Mouse (Mus musculus) neural tube, embryonic 11.5 days (tissue): Measurements from ENCODE around the gene Trim15. TPM values are rescaled to one million over a fixed set of nuclear protein-coding genes. Genes with fewer than 3 reads are reported as not detected.

Experiments
- ATAC-seq: fragments of 200-750 bp; cut with Nextera tagmentation; 2 replicates; pipeline ENCODE4 v1.8.0; 2017; ENCODE audit warnings: moderate number of reproducible peaks, mild to moderate bottlenecking, moderate TSS enrichment, moderate library complexity; ENCODE audit not compliant: insufficient read depth, low FRiP score, low TSS enrichment
- DNase-seq: peaks from one replicate; pipeline ENCODE4 v3.0.0-alpha.2; 2015; ENCODE audit warnings: low spot score
- H3K27ac ChIP-seq: fragments of 300-500 bp; sonication (generic); 2 replicates; pipeline ENCODE4 v1.5.1; 2014; ENCODE audit warnings: low read depth, mild to moderate bottlenecking, low read length
- H3K27me3 ChIP-seq: fragments of 300-500 bp; sonication (generic); 2 replicates; pipeline ENCODE4 v1.6.1; 2014; ENCODE audit warnings: mild to moderate bottlenecking, low read length, mixed read lengths; ENCODE audit not compliant: control insufficient read depth, insufficient read depth
- H3K36me3 ChIP-seq: fragments of 300-500 bp; sonication (generic); 2 replicates; pipeline ENCODE4 v1.6.1; 2014; ENCODE audit warnings: mild to moderate bottlenecking, low read length, moderate library complexity, mixed read lengths; ENCODE audit not compliant: control insufficient read depth, insufficient read depth
- H3K4me1 ChIP-seq: fragments of 300-500 bp; sonication (generic); 2 replicates; pipeline ENCODE4 v1.6.1; 2014; ENCODE audit warnings: low read length, mixed read lengths; ENCODE audit not compliant: control insufficient read depth, insufficient read depth
- H3K4me2 ChIP-seq: fragments of 300-500 bp; sonication (generic); 2 replicates; pipeline ENCODE4 v1.6.1; 2014; ENCODE audit warnings: low read depth, mild to moderate bottlenecking, moderate library complexity
- H3K4me3 ChIP-seq: fragments of 300-500 bp; sonication (generic); 2 replicates; pipeline ENCODE4 v1.5.1; 2014; ENCODE audit warnings: low read depth, low read length
- H3K9ac ChIP-seq: fragments of 300-500 bp; sonication (generic); 2 replicates; pipeline ENCODE4 v1.6.1; 2014; ENCODE audit warnings: mild to moderate bottlenecking, low read length
- H3K9me3 ChIP-seq: fragments of 300-500 bp; sonication (generic); 2 replicates; pipeline ENCODE4 v1.6.1; 2016; ENCODE audit warnings: low read length; ENCODE audit not compliant: control insufficient read depth
- WGBS: fragments of 180-500 bp; shearing (Covaris S2); extraction: QIAGEN DNeasy Blood & Tissue Kit; methylation state at CpG from one replicate; pipeline ENCODE4 v1.1.7; 2014; 5-methylcytosine and 5-hydroxymethylcytosine counted together
- polyA plus RNA-seq: library from polyadenylated mRNA; unstranded; fragments of >200 nt; fragmentation: Nextera tagmentation; extraction: Ambion mirVana; gene quantifications from 2 replicates; pipeline ENCODE4 v1.2.1, GENCODE M21; 2014

Gene Trim15
- polyA plus RNA-seq, 1 experiment from 2014 or later, result 0.42 TPM

DNA sequence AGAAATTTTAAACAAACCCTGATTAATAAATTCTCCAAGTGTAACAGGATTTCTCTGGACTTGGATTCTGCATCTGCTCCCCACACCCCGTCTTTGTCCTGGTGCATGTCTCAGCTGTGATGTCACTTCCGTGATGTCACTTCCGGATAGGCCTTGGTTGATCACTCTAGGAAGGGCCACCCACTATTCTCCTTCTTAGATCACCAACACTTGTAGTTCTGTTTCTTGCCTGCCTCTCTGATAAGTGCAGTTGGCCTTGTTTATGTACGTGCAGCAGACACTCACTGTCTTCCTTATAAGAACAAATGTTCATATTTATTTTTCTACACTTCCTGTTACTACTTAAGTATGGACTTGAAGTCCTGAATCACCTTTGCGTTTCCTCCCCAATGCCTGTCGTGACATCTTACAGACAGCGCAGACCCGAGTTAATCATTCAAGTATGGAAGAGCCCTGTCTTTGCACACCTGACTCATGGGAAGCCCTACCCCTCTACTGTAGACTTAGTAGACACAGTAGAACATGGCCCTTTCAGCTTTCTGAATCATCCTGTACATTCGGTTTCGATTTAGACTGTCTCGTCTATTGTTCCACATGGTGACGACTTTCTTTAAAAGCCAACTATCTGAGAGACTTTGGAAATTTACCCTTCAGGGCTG, 18.3 kb upstream of the Trim15 start:
- DNase-seq (no peak), ATAC-seq (no peak)
- WGBS, result 96% methylated on average over 12 of the region's 12 CpGs
- Histone ChIP-seq H3K4me2 (no peak overlapping the region), H3K4me1 (no peaks in the 10 kb centered on the region), H3K36me3 (no peaks in the 10 kb centered on the region), H3K9ac (no peak overlapping the region), H3K4me3 (no peak overlapping the region), H3K27me3 (no peaks in the 10 kb centered on the region), H3K9me3 (no peaks in the 10 kb centered on the region), H3K27ac (no peak overlapping the region)

DNA sequence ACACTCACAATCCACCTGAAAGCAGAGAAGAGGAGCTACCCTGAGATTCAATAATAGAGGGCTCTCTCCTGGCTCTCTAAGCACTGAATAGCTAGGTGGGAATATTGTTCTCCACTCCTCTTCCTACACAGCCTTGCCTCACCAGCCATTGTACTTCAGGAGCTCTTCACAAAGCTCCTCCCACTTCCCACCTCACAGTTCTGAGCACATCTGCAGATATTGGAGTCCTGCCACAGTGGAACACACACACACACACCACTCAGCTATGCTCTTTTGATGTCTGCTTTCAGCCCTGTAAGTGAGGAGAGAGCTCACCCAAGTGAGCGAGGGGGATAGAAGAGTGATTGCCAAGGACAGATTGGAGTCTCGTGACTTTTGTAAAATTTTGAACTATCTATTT, 16.3 kb upstream of the Trim15 start:
- H3K4me3 ChIP-seq, result no peak overlapping the region
- H3K36me3 ChIP-seq, result no peaks in the 10 kb centered on the region
- H3K4me1 ChIP-seq, result no peaks in the 10 kb centered on the region
- H3K4me2 ChIP-seq, result no peak overlapping the region
- ATAC-seq (no peak), DNase-seq (no peak)
- no peak overlapping the region for H3K27ac ChIP-seq
- H3K9ac ChIP-seq, result no peak overlapping the region
- 92% methylated on average over 2 of the region's 2 CpGs for WGBS
- no peaks in the 10 kb centered on the region for H3K9me3 ChIP-seq
- H3K27me3 ChIP-seq, result no peaks in the 10 kb centered on the region

DNA sequence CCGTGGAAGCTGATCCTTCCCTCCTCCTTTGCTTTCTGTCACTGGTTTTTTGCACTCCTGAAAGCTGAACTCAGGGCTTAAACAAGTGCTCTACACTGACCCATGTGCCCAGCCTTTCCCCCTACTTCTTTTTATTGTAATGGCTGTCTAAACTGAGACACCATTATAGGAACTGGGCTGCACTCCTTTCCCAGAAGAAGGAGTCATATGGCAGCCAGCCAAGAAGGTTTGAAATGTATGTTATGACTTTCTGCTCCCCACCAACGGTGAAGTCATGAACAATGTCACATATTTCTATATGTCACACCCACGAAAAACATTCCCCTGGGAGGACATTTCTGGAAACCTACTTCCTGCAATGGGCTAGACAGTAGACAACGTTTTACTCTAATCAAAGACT, 7.6 kb upstream of the Trim15 start:
- H3K4me3 ChIP-seq, result no peak overlapping the region

DNA sequence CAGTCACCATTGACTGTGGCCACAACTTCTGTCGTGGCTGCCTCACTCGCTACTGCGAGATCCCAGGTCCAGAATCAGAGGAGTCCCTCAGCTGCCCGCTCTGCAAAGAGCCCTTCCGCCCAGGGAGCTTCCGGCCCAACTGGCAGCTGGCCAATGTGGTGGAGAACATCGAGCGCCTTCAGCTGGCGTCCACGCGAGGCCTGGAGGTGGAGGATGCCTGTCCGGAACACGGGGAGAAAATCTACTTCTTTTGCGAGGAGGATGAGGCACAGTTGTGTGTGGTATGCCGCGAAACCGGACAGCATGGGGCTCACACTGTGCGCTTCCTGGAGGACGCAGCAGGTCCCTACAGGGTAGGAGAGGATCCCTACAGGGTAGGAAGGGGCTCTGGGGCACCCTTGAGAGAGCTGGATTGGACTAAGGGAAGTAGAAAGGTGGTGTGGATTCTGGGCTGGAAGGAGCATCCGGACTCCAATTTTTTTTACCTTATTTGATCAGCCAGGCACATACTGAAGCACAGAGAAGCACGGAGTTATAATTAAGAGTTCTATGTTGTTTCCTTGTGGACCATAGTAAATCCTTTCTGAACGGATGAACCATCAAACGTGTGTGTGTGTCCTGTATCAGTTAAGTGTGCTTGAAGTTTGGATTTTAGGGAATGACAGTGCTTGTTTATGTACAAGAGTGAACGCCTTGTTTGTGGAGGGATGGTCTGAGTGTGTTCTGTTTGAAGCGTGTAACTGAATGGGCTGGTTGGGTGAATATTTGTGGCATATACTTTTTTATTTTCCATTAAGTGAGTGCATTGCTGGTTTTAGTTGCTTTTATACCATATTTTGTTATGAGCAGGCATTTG, 3.2 kb upstream of the Trim15 start:
- Histone ChIP-seq H3K36me3 (no peaks in the 10 kb centered on the region), H3K4me3 (no peak overlapping the region), H3K27ac (no peak overlapping the region), H3K4me1 (no peaks in the 10 kb centered on the region), H3K9ac (no peak overlapping the region), H3K4me2 (no peak overlapping the region), H3K9me3 (no peaks in the 10 kb centered on the region), H3K27me3 (0 out of 2 replicates have a peak, but pooled peaks cover 4% of the 10 kb centered on the region)
- WGBS, result 82% methylated on average over 25 of the region's 25 CpGs
- DNase-seq (no peak), ATAC-seq (no peak)

More for the DNA sequence above, 7.6 kb upstream of the Trim15 start:
- Histone ChIP-seq H3K27me3 (no peaks in the 10 kb centered on the region), H3K9me3 (no peaks in the 10 kb centered on the region), H3K4me2 (no peak overlapping the region), H3K36me3 (no peaks in the 10 kb centered on the region), H3K27ac (no peak overlapping the region), H3K9ac (no peak overlapping the region), H3K4me1 (no peaks in the 10 kb centered on the region)
- 66% methylated on average over 4 of the region's 4 CpGs for WGBS
- DNase-seq (no peak), ATAC-seq (no peak)

DNA sequence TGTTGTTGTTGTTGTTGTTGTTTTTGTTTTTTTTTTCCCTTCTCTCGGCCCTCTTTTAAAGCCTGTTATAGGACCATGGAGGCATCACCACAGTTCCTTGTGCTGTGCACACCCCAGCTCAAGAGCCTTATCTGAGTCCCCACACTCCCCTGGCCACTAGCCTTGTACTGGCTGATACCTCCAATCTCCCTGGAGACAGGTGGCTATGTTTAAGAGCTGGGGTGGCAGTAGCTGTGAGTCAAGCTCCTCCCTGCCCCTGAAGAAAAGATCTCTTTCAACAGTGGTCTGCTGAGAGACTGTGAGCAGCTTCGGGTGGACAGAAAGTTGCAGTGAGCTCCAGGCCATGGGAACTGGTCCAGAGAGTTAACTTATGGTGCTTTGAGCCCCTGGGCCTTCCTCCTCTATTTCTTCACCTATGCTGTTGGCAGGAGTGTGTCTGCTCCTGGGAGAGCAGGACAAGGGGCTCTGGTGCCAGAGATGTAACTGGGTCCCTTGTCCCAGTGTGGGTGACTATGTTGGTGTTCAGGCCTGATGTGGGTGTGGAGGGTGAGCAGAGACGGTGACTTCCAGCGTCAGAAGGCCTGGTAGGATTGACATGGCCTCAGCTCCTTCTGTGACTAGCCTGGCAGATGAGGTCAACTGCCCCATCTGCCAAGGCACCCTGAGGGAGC, 2.4 kb upstream of the Trim15 start, which contains the start of gene Trim10:
Gene Trim10, plus strand, starts transcription at position 291 of the 671 bp plus-strand sequence.
- Histone ChIP-seq H3K4me3 (no peak within 1 kb of the TSS), H3K27ac (no peak within 1 kb of the TSS), H3K27me3 (0 out of 2 replicates have a peak, but pooled peaks cover 4% of the 10 kb centered on the region), H3K9ac (no peak within 1 kb of the TSS), H3K9me3 (no peaks in the 10 kb centered on the region), H3K36me3 (no peaks in the 10 kb centered on the region), H3K4me1 (no peaks in the 10 kb centered on the region), H3K4me2 (no peak within 1 kb of the TSS)
- ATAC-seq (no peak), DNase-seq (no peak)
- WGBS, result 85% methylated on average over 4 of the region's 4 CpGs

DNA sequence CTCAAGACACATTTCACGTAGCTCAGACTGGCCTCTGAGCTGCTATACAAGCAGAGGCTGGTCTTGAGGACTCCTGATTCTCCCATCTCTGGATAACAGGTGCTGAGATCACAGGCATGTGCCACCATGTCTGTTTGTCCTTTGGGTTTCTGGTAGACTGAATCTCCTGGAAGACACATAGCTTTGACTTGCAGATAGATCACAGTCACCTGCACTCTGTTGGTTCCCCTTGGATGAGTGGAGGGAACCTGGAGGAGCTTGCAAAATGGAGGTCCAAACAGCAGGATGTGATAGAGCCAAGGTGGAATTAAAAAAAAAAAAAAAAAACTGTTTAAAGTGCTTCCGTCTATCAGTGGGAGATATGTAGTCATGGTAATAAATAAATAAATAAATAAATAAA, 1.8 kb upstream of the Trim15 start:
- no peak for ATAC-seq
- no peak overlapping the region for H3K27ac ChIP-seq
- no peak overlapping the region for H3K4me2 ChIP-seq
- H3K36me3 ChIP-seq, result no peaks in the 10 kb centered on the region
- 87% methylated on average over 2 of the region's 2 CpGs for WGBS
- H3K27me3 ChIP-seq, result 0 out of 2 replicates have a peak, but pooled peaks cover 4% of the 10 kb centered on the region
- H3K4me3 ChIP-seq, result no peak overlapping the region
- no peaks in the 10 kb centered on the region for H3K9me3 ChIP-seq
- no peaks in the 10 kb centered on the region for H3K4me1 ChIP-seq
- no peak for DNase-seq
- no peak overlapping the region for H3K9ac ChIP-seq

DNA sequence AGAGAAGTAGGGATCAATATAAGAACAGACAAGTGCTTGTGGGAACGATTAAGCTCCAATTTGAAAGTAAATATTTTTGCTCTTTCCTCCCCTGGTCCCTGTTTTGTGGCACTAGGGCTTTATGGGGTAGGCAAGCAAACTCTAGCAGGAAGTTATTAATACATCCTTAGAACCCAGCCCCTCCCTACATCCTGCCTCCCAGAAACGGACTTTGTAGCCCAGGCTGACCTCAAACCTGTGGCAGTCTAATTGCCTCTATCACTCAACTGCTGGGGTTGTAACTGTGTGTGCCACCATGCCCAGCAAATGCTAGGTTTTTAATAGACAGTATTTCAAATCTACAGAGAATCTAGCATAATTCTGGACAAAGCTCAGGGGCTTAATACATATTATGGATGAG, 5.3 kb downstream of the Trim15 start:
- Histone ChIP-seq H3K4me2 (no peak overlapping the region), H3K27ac (no peak overlapping the region), H3K36me3 (peaks cover 4% of the 10 kb centered on the region; the same call in 1 of the 2 replicates), H3K27me3 (0 out of 2 replicates have a peak, but pooled peaks cover 4% of the 10 kb centered on the region), H3K9ac (no peak overlapping the region), H3K4me1 (no peaks in the 10 kb centered on the region), H3K9me3 (no peaks in the 10 kb centered on the region), H3K4me3 (no peak overlapping the region)
- WGBS, result 71% methylated on average over 2 of the region's 2 CpGs
- DNase-seq (no peak), ATAC-seq (no peak)

DNA sequence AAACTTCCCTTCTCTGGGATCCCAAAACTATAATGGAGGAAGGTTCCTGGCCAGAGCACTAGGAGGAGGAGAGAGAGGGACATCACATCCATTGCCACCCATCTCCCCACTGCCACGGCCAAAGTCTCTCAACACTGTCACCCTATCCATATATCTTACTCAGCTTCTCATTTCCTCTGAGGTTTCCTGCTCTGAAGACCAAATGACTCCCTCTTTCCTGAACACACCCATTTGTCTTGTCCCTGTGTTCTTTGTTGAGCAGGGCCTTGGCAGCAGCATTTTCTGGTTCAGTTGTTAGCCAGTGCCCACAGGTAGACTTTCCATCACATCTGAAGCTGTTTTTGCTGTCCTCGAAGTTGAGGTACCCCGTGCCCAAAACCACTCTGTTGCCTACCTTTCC, 8.8 kb downstream of the Trim15 start:
- Histone ChIP-seq H3K27me3 (no peaks in the 10 kb centered on the region), H3K27ac (no peak overlapping the region), H3K9ac (no peak overlapping the region), H3K4me2 (no peak overlapping the region), H3K36me3 (peaks cover 8% of the 10 kb centered on the region; the same call in 1 of the 2 replicates), H3K4me1 (no peaks in the 10 kb centered on the region), H3K9me3 (no peaks in the 10 kb centered on the region), H3K4me3 (no peak overlapping the region)
- ATAC-seq, result no peak
- 90% methylated on average over 3 of the region's 3 CpGs for WGBS
- no peak for DNase-seq
